Mouse (Mus musculus) spleen, postnatal 0 days (tissue): ENCODE data around the gene D430042O09Rik. TPM values are rescaled to one million over a fixed set of nuclear protein-coding genes. Genes with fewer than 3 reads are reported as not detected.

Experiments
- polyA plus RNA-seq: library from polyadenylated mRNA; unstranded; fragments of >200 nt; fragmentation: Nextera tagmentation; extraction: Ambion mirVana; gene quantifications from 2 replicates; pipeline ENCODE4 v1.2.1, GENCODE M21; 2015

D430042O09Rik gene
- 2.6 and 2.7 TPM in 2 replicates for polyA plus RNA-seq

DNA sequence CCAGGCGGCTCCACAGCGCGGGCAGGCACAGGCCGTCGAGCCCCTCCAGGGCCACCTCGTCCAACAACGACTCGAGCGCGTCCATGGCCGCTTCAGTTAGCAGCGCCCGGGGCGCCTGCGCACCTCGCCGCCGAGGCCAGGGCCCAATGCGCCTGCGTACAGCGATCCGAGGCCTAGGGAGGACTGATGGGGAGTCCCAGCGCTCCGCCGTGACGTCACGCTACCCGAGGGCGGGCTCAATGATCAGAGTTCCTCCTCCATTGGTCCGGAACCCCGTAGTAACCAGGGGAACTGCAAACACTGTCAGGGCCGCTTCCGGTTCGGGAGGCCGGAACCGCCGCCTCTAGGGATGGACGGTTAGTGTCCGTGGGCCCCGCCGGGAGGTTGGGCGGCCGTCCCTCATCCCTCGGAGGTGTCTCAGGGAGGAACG lies at the start of gene D430042O09Rik, which contains the start of gene Gtf3c1:
TSS of gene D430042O09Rik (plus strand) at position 296 of the 430 bp plus-strand sequence.
TSS of gene Gtf3c1 (minus strand) at position 188 of the 430 bp plus-strand sequence.

Other genes starting within 250 kb of the D430042O09Rik start
- gene Nsmce1, start 216.3 kb upstream of the D430042O09Rik start, polyA plus RNA-seq, result 95.1 and 95.6 TPM in 2 replicates
- gene Il4ra, start 155.8 kb upstream of the D430042O09Rik start, polyA plus RNA-seq, result 5.4 and 8.0 TPM in 2 replicates
- 1.2 and 1.5 TPM in 2 replicates for gene Il21r, start 104.5 kb upstream of the D430042O09Rik start, polyA plus RNA-seq
- gene Gtf3c1, start 108 bp upstream of the D430042O09Rik start, polyA plus RNA-seq, result 6.3 and 7.3 TPM in 2 replicates